Mouse (Mus musculus) cerebral cortex, adult 2 months (tissue): ENCODE results near the gene Sp6.

Experiments
- WGBS: fragments of 180-500 bp; shearing (Covaris S2); methylation state at CpG from one replicate; pipeline ENCODE4 v1.1.7; 2018; 5-methylcytosine and 5-hydroxymethylcytosine counted together

Gene Sp6

GRCm38 (mm10) chr11:97021873-97022484, 8.8 kb downstream of the Sp6 start:
- WGBS: under 1% methylated on average over 50 of the region's 50 CpGs

- 79% methylated on average over 10 of the region's 10 CpGs for WGBS
Measured at GRCm38 (mm10) chr11:97024977-97025376, 11.8 kb downstream of the Sp6 start.

- 12% methylated on average over 17 of the region's 17 CpGs for WGBS
Measured at GRCm38 (mm10) chr11:97025721-97026344, 12.6 kb downstream of the Sp6 start.

- under 1% methylated on average over 25 of the region's 25 CpGs for WGBS
Measured at GRCm38 (mm10) chr11:97029686-97030417, 16.7 kb downstream of the Sp6 start, which contains the start of gene Scrn2. Gene Scrn2, plus strand, starts transcription at chr11:97029938.

DNA sequence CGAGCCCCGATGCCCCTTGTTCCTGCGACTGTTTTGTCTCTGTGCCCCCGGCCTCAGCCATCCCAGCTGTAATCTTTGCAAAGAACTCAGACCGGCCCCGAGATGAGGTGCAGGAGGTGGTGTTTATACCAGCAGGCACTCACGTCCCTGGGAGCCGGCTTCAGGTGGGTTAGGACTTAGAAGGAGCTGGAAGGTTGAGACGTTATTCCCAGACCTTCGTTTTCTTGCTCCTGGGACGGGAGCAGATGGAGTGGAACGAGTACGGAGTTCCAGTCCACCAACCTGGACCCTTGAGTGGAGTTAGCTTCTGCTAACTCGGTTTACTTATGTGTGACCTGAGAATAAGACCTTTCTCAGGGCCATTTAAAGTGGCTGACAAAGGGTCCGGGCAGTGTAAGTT, 17.2 kb downstream of the Sp6 start:
- WGBS: 27% methylated on average over 15 of the region's 15 CpGs

GRCm38 (mm10) chr11:97031977-97032376, 18.8 kb downstream of the Sp6 start:
- 85% methylated on average over 12 of the region's 12 CpGs for WGBS

DNA sequence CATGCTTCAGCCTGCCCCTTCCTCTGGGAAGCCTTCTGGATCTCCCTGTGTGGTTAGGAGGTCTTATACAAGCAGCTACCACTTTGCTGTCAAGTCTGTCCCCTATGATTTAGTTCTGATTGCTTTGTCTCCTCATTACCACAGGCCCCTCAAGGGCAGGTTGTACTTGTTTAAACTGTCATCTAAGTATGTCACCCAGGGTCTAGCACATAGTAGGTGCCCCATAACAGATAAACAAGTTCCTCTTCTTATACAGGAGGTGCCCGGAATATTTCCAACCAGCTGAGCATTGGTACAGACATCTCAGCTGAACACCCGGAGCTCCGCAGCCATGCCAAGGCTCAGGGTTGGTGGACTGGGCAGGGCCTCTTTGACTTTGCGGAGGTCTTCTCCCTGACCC, 19.3 kb downstream of the Sp6 start:
- 97% methylated on average over 4 of the region's 4 CpGs for WGBS

DNA sequence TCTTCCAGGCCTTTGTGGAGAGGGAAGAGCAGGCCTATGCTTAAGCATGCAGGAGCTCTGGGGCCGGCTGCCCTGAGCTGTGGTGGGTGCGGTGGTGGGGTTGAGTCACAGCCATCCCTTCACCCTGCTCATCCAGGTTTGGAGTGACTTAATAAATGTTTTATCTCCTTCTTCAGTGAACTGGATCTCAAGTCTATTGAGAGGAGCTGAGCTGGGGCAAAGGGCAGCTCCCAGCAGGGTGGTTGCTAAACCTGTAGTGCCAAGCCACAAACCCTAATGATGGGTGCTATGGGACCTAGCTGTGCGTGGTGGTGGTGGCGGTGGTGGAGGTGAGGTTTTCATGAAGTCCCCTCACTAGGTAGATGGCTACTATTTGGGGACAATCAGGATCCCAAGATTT, 20.6 kb downstream of the Sp6 start:
- WGBS: 90% methylated on average over 4 of the region's 4 CpGs

DNA sequence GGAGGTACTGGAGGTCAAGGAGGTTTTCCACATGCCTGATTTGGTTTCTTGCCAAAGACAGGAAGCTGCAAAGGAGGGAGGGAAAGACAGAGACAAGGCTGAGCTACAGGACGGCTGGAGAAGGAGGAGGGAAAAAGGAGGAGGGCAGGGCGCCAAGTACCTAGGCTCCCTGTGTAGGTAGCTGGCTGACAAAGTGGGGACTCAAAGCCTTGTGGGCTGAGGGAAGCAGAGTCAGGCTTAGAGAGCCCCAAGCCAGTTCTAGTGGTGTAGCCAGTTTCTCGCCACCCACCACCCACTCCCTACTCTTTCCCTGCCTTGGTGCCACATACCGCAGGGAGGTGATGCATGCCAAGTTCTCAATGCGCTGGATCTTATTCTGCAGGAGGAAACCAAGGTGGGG, 22.9 kb downstream of the Sp6 start:
- WGBS: 56% methylated on average over 5 of the region's 5 CpGs

DNA sequence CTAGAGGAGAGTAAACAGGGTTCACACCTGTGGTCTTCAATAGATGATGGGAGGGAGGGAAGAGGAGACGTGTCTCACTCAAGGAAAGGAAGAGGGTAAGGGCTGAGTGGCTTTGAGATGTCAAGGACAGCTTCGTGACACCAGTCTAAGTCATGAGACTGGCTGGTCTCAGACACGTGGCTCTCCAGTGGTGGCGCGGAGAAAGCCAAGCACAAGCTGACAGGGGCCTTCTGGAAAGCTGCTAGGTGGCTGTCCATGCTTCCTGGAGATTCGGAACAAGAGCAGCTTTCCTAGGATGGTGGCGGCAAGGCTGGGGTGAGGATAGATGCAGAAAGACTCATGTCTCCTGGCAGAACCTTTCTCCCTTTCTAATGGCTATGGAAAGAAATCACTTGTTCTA, 25.7 kb downstream of the Sp6 start:
- 72% methylated on average over 7 of the region's 7 CpGs for WGBS

GRCm38 (mm10) chr11:97040301-97041021, 27.3 kb downstream of the Sp6 start:
- 41% methylated on average over 12 of the region's 12 CpGs for WGBS

- under 1% methylated on average over 45 of the region's 48 CpGs for WGBS
Measured at GRCm38 (mm10) chr11:97041022-97041899, 28.1 kb downstream of the Sp6 start, which contains the start of the genes Lrrc46 and Mrpl10. Gene Lrrc46, minus strand, starts transcription at chr11:97041407. Gene Mrpl10, plus strand, starts transcription at chr11:97041560.

DNA sequence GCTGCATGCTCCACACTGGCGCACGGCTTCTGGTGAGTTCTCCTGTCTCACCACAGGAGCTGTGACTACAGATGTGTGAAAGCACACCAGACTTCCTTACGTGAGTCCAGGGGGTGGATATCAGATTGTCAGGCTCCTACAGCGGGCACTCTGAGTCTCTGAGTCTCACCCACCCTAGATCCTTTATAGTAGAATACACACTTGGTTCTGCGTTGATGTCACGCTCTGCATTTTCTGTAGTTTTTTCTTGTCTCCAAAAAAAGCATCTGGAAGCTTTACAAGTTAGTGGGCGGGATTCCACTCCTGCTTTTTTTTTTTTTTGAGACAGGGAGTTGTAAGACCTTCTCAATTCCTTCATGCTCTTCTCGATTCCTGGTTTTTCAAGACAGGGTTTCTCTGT, 31.7 kb downstream of the Sp6 start:
- WGBS: 51% methylated on average over 8 of the region's 8 CpGs

GRCm38 (mm10) chr11:97045861-97046260, 32.7 kb downstream of the Sp6 start:
- 85% methylated on average over 7 of the region's 7 CpGs for WGBS

DNA sequence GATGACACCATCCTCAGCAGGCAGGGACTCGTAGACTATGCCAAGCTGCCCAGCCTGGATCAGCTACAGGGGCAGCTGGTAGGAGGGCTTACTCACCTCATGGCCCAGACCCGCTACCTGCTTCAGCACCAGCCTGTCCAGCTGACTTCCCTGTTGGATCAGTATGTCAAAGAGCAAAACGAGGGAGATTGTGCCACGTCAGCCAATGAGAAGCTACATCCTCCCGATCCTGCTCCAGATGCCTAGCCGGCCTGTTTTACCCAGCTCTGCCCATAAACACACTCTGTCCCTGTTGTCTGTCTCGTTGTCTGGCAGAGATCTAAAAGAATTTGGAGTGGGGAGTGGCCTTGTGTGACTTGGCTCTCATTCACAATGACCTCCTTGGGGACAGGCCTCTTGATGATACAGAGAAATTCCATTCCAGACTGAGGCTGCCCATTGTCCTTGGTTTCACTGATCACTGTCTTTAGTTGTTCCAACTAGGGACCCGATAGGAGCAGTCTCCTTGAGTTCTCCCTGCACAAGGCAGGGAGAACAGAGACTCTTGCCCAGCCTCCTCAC, 35.0 kb downstream of the Sp6 start:
- 65% methylated on average over 8 of the region's 8 CpGs for WGBS

GRCm38 (mm10) chr11:97049492-97050085, 36.4 kb downstream of the Sp6 start:
- WGBS: 76% methylated on average over 6 of the region's 6 CpGs

GRCm38 (mm10) chr11:97050216-97050943, 37.2 kb downstream of the Sp6 start, which contains the start of gene Osbpl7:
Gene Osbpl7, plus strand, starts transcription at chr11:97050628.
- 3% methylated on average over 18 of the region's 18 CpGs for WGBS

- WGBS: 6% methylated on average over 13 of the region's 13 CpGs
Measured at GRCm38 (mm10) chr11:97050944-97051586, 37.9 kb downstream of the Sp6 start.

DNA sequence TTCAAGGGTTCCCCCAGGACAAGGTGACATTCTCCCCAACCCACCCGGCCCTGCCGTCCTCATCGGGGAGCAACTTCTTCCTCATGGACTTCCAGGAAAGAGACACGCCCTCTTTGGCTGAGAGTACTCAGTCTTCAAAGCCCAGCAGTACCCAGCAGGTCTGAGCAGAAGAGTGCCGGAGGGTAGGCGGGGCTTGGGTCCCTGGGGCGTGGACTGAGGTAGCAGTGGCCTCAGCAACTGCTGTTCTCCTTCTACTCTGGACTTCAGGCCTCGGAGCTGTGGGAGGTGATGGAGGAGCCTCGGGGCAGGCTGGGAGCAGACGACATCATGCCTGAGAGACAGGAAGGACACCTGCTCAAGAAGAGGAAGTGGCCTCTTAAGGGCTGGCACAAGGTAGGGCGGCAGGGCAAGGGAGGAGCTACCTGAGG, 39.0 kb downstream of the Sp6 start:
- 36% methylated on average over 11 of the region's 11 CpGs for WGBS
